Mouse (Mus musculus) heart, postnatal 0 days (tissue): ENCODE results near the gene Ntn5.

ENCODE experiments used
- CTCF ChIP-seq: IDR thresholded peaks from 2 replicates; pipeline ENCODE4 v1.5.1; 2016; ENCODE audit warnings: antibody characterized with exemption, control low read depth, low read depth
- EP300 ChIP-seq: IDR thresholded peaks from 2 replicates; pipeline ENCODE4 v1.6.1; 2016; ENCODE audit warnings: antibody characterized with exemption, low read depth

GRCm38 (mm10) chr7:45642503-45643255 is 41.1 kb upstream of the Ntn5 start:
- no peak for TF ChIP-seq CTCF
- TF ChIP-seq EP300, result no peak
